Mouse (Mus musculus): Measurements from ENCODE around the gene Slc13a3. TPM values are rescaled to one million over a fixed set of nuclear protein-coding genes. Genes with fewer than 3 reads are reported as not detected.
"Not testable (repeated sequence)": the region's sequence is repeated elsewhere in the genome, so short reads cannot be mapped to it uniquely, and the experiment has no call there.

Gene Slc13a3
- not detected in 2 replicates for total RNA-seq (2015; ENCODE audit: low replicate concordance)
- 0.13 and 0.91 TPM in 2 replicates for total RNA-seq (2017; ENCODE audit: low replicate concordance)

GRCm38 (mm10) chr2:165473003-165473402 is at the start of gene Slc13a3:
Gene Slc13a3, minus strand, starts transcription at chr2:165473230.
- ATAC-seq (replicated peaks; ENCODE audit: low FRiP score, poor library complexity, severe bottlenecking), result no peak

- no peak for ATAC-seq (replicated peaks; ENCODE audit: low FRiP score, poor library complexity, severe bottlenecking)
Observed at GRCm38 (mm10) chr2:165515178-165515728, 42.2 kb upstream of the Slc13a3 start.

- ATAC-seq (replicated peaks; ENCODE audit: low FRiP score, poor library complexity, severe bottlenecking), result no peak
Observed at GRCm38 (mm10) chr2:165512870-165513600, 40.0 kb upstream of the Slc13a3 start.

GRCm38 (mm10) chr2:165512426-165512825 is 39.4 kb upstream of the Slc13a3 start:
- ATAC-seq (replicated peaks; ENCODE audit: low FRiP score, poor library complexity, severe bottlenecking), result no peak

- not testable (repeated sequence) for ATAC-seq (replicated peaks; ENCODE audit: low FRiP score, poor library complexity, severe bottlenecking)
Observed at GRCm38 (mm10) chr2:165511530-165511929, 38.5 kb upstream of the Slc13a3 start.

GRCm38 (mm10) chr2:165510914-165511458 is 38.0 kb upstream of the Slc13a3 start:
- peak; percentile 49 for ATAC-seq (replicated peaks; ENCODE audit: low FRiP score, poor library complexity, severe bottlenecking)

- ATAC-seq (replicated peaks; ENCODE audit: low FRiP score, poor library complexity, severe bottlenecking), result no peak
Observed at GRCm38 (mm10) chr2:165510466-165510865, 37.4 kb upstream of the Slc13a3 start.

GRCm38 (mm10) chr2:165509686-165510085 is 36.7 kb upstream of the Slc13a3 start:
- no peak for ATAC-seq (replicated peaks; ENCODE audit: low FRiP score, poor library complexity, severe bottlenecking)

- ATAC-seq (replicated peaks; ENCODE audit: low FRiP score, poor library complexity, severe bottlenecking), result no peak
Observed at GRCm38 (mm10) chr2:165503259-165504203, 30.5 kb upstream of the Slc13a3 start, which contains the start of gene Slc2a10. Gene Slc2a10, plus strand, starts transcription at chr2:165503787.

GRCm38 (mm10) chr2:165498816-165499215 is 25.8 kb upstream of the Slc13a3 start:
- no peak for ATAC-seq (replicated peaks; ENCODE audit: low FRiP score, poor library complexity, severe bottlenecking)

GRCm38 (mm10) chr2:165497706-165498275 is 24.8 kb upstream of the Slc13a3 start:
- no peak for ATAC-seq (replicated peaks; ENCODE audit: low FRiP score, poor library complexity, severe bottlenecking)

- no peak for ATAC-seq (replicated peaks; ENCODE audit: low FRiP score, poor library complexity, severe bottlenecking)
Observed at GRCm38 (mm10) chr2:165496251-165496650, 23.2 kb upstream of the Slc13a3 start.

- ATAC-seq (replicated peaks; ENCODE audit: low FRiP score, poor library complexity, severe bottlenecking), result no peak
Observed at GRCm38 (mm10) chr2:165494495-165494894, 21.5 kb upstream of the Slc13a3 start.

- no peak for ATAC-seq (replicated peaks; ENCODE audit: low FRiP score, poor library complexity, severe bottlenecking)
Observed at GRCm38 (mm10) chr2:165493587-165494210, 20.7 kb upstream of the Slc13a3 start.

- peak; percentile 70 for ATAC-seq (replicated peaks; ENCODE audit: low FRiP score, poor library complexity, severe bottlenecking)
Observed at GRCm38 (mm10) chr2:165492648-165493553, 19.9 kb upstream of the Slc13a3 start, which contains the start of gene Trp53rka. Gene Trp53rka, minus strand, starts transcription at chr2:165493324.

- ATAC-seq (replicated peaks; ENCODE audit: low FRiP score, poor library complexity, severe bottlenecking), result no peak
Observed at GRCm38 (mm10) chr2:165486881-165487535, 14.0 kb upstream of the Slc13a3 start.

- ATAC-seq (replicated peaks; ENCODE audit: low FRiP score, poor library complexity, severe bottlenecking), result no peak
Observed at GRCm38 (mm10) chr2:165486401-165486800, 13.4 kb upstream of the Slc13a3 start.

GRCm38 (mm10) chr2:165485826-165486225 is 12.8 kb upstream of the Slc13a3 start:
- ATAC-seq (replicated peaks; ENCODE audit: low FRiP score, poor library complexity, severe bottlenecking), result no peak
